Mouse (Mus musculus): Measurements from ENCODE around the gene Cflar. TPM values are rescaled to one million over a fixed set of nuclear protein-coding genes. Genes with fewer than 3 reads are reported as not detected.
"Not testable (repeated sequence)": the region's sequence is repeated elsewhere in the genome, so short reads cannot be mapped to it uniquely, and the experiment has no call there.

Gene Cflar
- total and polyA plus RNA-seq, 3 experiments = 35.7 to 81.1 (median 49.2) TPM

DNA sequence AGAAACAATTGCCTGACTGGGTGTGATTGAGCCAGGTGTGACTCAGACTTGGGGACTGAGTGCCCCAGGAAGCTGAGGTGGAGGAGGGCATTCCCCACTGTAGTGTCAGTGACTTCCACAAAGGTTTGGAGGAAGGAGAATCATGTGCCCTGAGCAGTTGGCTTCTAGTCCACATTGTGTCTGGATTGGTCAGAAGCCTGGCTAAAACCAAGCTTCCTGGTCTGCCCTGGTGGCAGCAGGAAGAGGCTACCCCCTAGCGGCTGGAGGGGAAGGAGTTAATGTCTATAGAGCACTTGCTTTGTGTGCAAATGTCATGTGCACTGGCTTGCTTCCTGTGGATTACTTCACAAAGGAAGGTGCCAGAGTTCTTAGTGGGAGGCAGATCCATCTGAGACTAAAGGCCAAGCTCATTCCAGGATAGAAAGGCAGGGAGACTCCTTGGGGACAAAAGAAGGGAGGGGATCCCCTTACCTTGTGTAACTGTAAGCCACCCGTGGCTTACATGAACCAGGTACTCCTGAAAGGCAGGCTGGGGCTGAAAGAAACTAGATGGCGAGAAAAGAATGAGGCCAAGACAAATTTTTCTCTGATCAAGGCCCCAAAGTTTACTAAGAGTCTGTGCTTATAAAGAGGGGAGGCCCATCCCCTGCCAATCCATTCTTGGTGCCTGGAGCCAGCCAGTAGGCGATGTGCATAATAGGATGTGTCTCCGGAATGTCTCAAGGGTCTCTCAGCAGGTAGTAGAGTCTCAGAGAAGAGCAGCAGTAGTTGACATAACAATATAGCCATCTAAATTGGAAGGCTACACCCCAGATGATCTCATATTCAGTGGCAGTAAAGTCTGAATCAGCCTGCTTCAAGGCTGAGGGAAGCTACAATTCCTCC is 50.3 kb downstream of the Cflar start:
- H3K9me3 ChIP-seq (replicated peaks; ENCODE audit: low read length); H3K79me2 ChIP-seq (replicated peaks; ENCODE audit: control insufficient read depth, extremely low read depth, insufficient read depth, poor library complexity, severe bottlenecking); H3K4me2 ChIP-seq (ENCODE audit: insufficient read depth, low read depth, poor library complexity, severe bottlenecking); H3K27ac ChIP-seq (ENCODE audit: insufficient read depth, low read depth); H3K9ac ChIP-seq (ENCODE audit: insufficient read depth, low read depth); dilution Hi-C loops (cut with MboI; ENCODE audit: extremely low pct_ligation_motif_present, extremely low pct_unique_long_range_greater_than_20kb, low sequenced_read_pairs); H3K27me3 ChIP-seq (replicated peaks); H3K4me3 ChIP-seq (replicated peaks in 1 of 3; ENCODE audit: low read depth in 2 of 3, low read length in 2 of 3, poor library complexity in 1 of 3): not testable (repeated sequence)
- DNase-seq (ENCODE audit: extremely low read depth) = peak; percentile 63
- Histone ChIP-seq H3K4me1 (ENCODE audit: control insufficient read depth in 1 of 2, insufficient read depth in 2 of 2) (peaks cover 0 to 11% of the 10 kb centered on the region in 2 experiments; a peak in 2 of 4 replicates), H3K36me3 (replicated peaks in 1 of 2; ENCODE audit: control insufficient read depth in 1 of 2, insufficient read depth in 1 of 2, low read length in 1 of 2) (peaks cover 30 to 37% of the 10 kb centered on the region in 2 experiments)
- TF ChIP-seq SMC3 (IDR thresholded peaks at IDR 0.05; ENCODE audit: low read depth, low read length) = peak; percentile 59
- TF ChIP-seq RAD21 (IDR thresholded peaks at IDR 0.05; ENCODE audit: low read depth, low read length) = peak; percentile 68
- TF ChIP-seq ELF1 (IDR thresholded peaks at IDR 0.05; ENCODE audit: low read depth, low read length) = peak; percentile 80
- peak; percentile 25 to 70; a peak in 3 of 4 replicates for TF ChIP-seq CTCF (conservative IDR thresholded peaks at IDR 0.05 in 1 of 2, IDR thresholded peaks at IDR 0.05 in 1 of 2; ENCODE audit: low read depth in 2 of 2, low read length in 2 of 2)
- in situ Hi-C loops (cut with MboI; ENCODE audit: low pct_ligation_motif_present, low pct_unique_long_range_greater_than_20kb, low sequenced_read_pairs) = loop anchor here (10.0 to 25.0 kb wide), 2 partner anchors 133 to 376 kb away; no protein-coding TSS in a partner anchor

DNA sequence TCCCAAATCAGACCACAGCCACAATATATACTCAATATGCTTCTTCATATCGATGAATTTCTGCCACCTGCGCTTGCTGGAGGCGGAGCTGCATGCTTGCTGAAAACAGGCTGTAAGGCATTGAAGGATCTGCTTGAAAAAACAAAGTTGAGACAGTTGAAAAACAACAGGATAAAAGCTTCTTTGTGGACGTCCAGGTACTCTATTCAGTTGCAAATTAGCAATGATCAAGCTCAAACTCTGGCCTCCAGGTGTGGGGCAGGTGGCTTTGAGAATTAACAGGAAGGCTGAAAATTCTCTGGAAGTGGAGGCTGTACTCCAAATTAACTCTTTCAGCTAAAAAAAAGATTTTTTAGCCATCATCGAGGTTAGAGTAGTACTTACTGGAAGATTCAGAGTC is 51.3 kb downstream of the Cflar start:
- no peak overlapping the region for H3K27ac ChIP-seq (ENCODE audit: insufficient read depth, low read depth)
- dilution Hi-C loops (cut with MboI; ENCODE audit: extremely low pct_ligation_motif_present, extremely low pct_unique_long_range_greater_than_20kb, low sequenced_read_pairs) (no loop called here), in situ Hi-C loops (cut with MboI; ENCODE audit: low pct_ligation_motif_present, low pct_unique_long_range_greater_than_20kb, low sequenced_read_pairs) (loop anchor here (10.0 to 25.0 kb wide), 2 partner anchors 132 to 375 kb away; no protein-coding TSS in a partner anchor)
- no peaks in the 10 kb centered on the region for H3K79me2 ChIP-seq (replicated peaks; ENCODE audit: control insufficient read depth, extremely low read depth, insufficient read depth, poor library complexity, severe bottlenecking)
- H3K36me3 ChIP-seq (replicated peaks in 1 of 2; ENCODE audit: control insufficient read depth in 1 of 2, insufficient read depth in 1 of 2, low read length in 1 of 2) = peaks cover 26 to 34% of the 10 kb centered on the region in 2 experiments
- no peak overlapping the region for H3K9ac ChIP-seq (ENCODE audit: insufficient read depth, low read depth)
- H3K9me3 ChIP-seq (replicated peaks; ENCODE audit: low read length) = no peaks in the 10 kb centered on the region
- no peak for DNase-seq (ENCODE audit: extremely low read depth)
- TF ChIP-seq CTCF (conservative IDR thresholded peaks at IDR 0.05 in 1 of 2, IDR thresholded peaks at IDR 0.05 in 1 of 2; ENCODE audit: low read depth in 2 of 2, low read length in 2 of 2) = no peak
- H3K4me2 ChIP-seq (ENCODE audit: insufficient read depth, low read depth, poor library complexity, severe bottlenecking) = no peak overlapping the region
- no peaks in the 10 kb centered on the region for H3K27me3 ChIP-seq (replicated peaks)
- H3K4me1 ChIP-seq (ENCODE audit: control insufficient read depth in 1 of 2, insufficient read depth in 2 of 2) = peaks cover 0 to 11% of the 10 kb centered on the region in 2 experiments; a peak in 2 of 4 replicates
- H3K4me3 ChIP-seq (replicated peaks in 1 of 3; ENCODE audit: low read depth in 2 of 3, low read length in 2 of 3, poor library complexity in 1 of 3) = no peak overlapping the region

DNA sequence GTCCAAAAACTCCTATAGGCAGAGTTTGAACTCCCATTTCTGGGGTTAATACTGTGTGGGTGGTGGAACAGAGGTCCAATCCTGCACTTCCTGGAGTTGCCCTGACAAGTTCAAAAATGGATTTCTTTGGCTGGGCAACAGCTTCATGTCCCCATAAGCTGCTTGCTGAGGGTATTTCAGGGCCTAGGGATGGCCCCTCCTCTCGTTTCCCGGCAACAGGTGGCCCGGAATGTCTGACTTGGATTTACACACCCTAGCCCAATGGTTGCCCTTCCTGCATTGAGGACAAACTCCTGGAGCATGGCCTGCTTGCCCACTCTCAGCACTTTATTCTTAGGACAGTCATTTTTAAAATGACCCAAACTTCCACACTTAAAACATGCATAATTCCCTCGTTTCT is 55.1 kb downstream of the Cflar start:
- DNase-seq (ENCODE audit: extremely low read depth); H3K36me3 ChIP-seq (replicated peaks in 1 of 2; ENCODE audit: control insufficient read depth in 1 of 2, insufficient read depth in 1 of 2, low read length in 1 of 2); dilution Hi-C loops (cut with MboI; ENCODE audit: extremely low pct_ligation_motif_present, extremely low pct_unique_long_range_greater_than_20kb, low sequenced_read_pairs); H3K4me3 ChIP-seq (replicated peaks in 1 of 3; ENCODE audit: low read depth in 2 of 3, low read length in 2 of 3, poor library complexity in 1 of 3); H3K27ac ChIP-seq (ENCODE audit: insufficient read depth, low read depth); H3K4me2 ChIP-seq (ENCODE audit: insufficient read depth, low read depth, poor library complexity, severe bottlenecking); H3K27me3 ChIP-seq (replicated peaks); H3K9me3 ChIP-seq (replicated peaks; ENCODE audit: low read length); H3K9ac ChIP-seq (ENCODE audit: insufficient read depth, low read depth); H3K79me2 ChIP-seq (replicated peaks; ENCODE audit: control insufficient read depth, extremely low read depth, insufficient read depth, poor library complexity, severe bottlenecking): not testable (repeated sequence)
- H3K4me1 ChIP-seq (ENCODE audit: control insufficient read depth in 1 of 2, insufficient read depth in 2 of 2) = peaks cover 0 to 11% of the 10 kb centered on the region in 2 experiments; a peak in 2 of 4 replicates
- in situ Hi-C loops (cut with MboI; ENCODE audit: low pct_ligation_motif_present, low pct_unique_long_range_greater_than_20kb, low sequenced_read_pairs) = loop anchor here (10.0 to 25.0 kb wide), 2 partner anchors 128 to 371 kb away; no protein-coding TSS in a partner anchor

Measured in CH12.LX (cell line).